Mouse (Mus musculus) retina, embryonic 14.5 days (tissue): ENCODE measurements around the gene Slc22a15.

Source experiments
- DNase-seq: peaks from one replicate; pipeline ENCODE4 v3.0.0-alpha.2; 2015; ENCODE audit warnings: low spot score

Slc22a15 gene

DNA sequence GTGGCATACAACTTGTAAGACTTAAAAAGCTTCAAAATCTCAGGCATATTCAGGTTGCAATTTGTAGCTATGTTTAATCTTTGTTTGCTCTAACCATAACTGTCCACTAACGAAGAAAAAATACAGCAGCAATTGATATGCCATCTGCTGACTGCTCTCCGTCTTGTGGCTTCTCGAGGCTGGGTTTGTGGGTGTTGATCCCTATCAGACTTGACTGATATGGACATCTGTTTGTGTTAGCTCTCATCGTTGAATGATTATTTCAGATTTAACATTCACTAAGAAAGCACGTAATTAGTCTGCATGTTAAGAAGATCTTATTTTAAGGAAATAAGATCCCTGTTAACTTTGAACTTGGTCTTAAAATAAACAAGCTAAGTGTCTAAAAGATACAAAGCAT lies 7.7 kb downstream of the Slc22a15 start:
- no peak for DNase-seq

GRCm38 (mm10) chr3:101915048-101915801 lies 9.0 kb downstream of the Slc22a15 start:
- no peak for DNase-seq

DNA sequence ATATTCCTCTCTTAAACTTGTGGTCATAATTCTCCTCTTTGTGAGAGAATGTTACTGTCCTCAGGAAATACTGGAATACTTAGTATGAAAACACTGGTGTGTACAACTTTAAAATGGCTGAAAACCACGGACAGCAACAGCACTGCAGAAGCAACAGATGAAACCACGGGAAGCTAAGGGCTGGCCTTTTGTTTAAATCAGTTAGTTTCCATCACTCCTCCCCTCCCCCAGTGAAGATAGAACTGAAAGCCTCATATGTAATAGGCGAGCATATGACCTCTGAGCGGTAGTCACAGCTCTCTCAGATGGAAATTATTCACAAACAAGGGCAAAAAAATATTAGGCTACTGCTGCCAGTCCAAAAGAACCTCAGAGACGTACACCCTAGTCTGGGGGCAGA lies 10.0 kb downstream of the Slc22a15 start:
- no peak for DNase-seq

GRCm38 (mm10) chr3:101912041-101912440 lies 12.2 kb downstream of the Slc22a15 start:
- no peak for DNase-seq

DNA sequence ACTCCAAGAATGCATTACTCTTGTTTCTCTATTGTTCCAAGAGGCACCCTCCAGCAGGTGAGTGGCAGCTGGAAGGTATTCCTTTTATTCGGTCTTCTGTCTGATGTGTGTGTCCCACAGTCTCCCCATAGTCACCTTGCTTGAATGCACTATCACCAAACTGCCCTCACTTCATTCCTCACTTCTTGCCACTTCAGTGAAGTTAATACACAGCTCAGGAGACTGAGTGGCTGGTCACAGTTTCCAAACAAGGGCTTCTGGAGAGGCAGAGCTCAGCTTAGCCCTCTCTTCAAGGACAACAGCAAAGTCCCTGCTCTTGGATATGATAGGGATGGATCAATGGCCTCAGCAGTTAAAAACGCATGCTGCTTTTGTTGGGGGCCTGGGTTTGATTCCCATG lies 17.2 kb downstream of the Slc22a15 start:
- DNase-seq: no peak

GRCm38 (mm10) chr3:101904776-101905175 lies 19.5 kb downstream of the Slc22a15 start:
- DNase-seq: no peak

DNA sequence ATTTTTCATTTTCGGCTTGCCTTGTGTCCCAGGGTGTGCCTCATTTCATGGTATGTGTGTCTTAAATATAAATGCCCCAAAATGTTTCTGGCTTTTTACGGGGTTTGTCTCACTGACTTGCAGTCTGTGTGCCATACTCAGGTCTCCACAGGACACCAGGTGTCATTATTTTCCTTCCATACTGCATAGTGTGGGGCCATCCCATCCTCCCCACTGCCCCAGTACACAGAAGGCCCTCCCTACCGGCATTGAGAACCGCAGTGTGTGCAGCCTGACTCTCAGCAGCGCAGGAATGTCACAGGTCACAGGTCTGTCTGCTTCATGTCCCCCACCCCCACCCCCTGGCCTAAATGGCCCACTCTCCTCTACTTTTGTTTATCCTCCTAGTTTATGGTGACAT lies 21.2 kb downstream of the Slc22a15 start:
- DNase-seq: no peak

GRCm38 (mm10) chr3:101902344-101902743 lies 21.9 kb downstream of the Slc22a15 start:
- no peak for DNase-seq

DNA sequence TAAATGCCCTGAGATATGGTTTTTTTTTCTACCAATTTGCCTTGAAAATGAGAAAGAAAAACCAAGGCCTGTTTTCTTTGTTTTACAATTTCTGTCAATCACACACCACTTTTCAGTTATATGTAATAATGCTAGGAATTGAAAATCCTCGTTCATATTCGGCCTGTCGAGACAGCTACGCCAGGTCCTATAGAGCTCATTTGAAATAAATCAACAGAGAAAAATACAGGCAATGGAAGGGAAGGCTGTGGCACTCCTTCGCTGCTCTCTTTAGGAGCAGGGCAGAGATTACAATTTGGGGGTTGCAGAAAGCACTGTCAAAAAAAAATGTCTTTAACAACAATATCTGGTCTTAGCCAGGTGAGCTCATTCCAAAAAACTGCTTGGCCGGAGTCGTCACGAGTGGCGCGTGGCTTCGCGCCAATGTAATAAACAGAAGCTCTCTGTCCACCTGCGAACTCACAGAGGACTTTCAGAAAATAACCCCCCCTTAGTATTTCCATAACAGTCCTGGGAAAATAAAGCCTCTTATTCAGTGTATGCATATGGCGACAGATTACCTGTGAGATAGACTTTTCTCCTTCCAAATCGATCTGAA lies 26.8 kb downstream of the Slc22a15 start:
- DNase-seq: no peak

DNA sequence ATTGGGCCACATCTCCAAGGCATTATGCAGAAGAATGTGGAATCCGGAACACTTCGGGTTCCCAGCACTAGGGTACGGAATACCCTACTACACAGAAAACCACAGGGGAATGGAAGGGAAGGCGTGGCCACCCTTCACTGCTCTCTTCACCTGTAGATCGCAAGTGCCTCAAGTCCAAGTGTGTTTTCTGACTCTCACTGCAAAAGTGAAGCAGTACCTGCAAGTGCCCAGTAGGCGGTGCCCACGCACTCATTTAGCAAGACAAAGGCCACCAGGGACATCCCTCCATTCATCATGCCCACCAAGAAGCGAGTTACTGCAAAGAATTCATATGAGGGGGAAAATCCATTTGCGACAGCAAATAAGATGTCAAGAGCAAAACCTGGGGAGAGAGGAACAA lies 27.4 kb downstream of the Slc22a15 start:
- DNase-seq: peak; percentile 91

DNA sequence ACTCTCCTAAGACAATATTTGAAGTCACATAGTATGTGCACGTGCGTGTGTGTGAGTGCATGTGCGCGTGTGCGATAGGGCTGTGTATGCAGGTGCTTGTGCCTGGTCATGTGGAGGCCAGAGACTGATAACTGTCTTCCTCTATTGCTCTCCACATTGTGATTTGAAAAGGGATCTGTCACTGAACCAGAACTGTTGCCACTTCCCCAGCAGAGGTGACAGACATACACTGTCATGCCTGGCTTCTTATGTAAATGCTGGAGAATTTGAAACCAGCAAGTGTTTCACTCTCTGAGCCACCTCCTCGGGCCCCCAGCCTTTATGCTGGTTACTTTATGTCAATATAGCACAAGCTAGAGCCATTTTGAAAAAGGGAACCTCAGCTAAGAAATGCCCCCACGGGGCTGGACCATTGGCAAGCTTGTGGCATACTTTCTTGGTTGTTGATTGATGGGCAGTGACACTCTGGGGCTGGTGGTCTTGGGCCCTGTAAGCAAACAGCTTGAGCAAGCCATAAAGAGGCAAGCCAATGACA lies 28.8 kb downstream of the Slc22a15 start:
- no peak for DNase-seq

DNA sequence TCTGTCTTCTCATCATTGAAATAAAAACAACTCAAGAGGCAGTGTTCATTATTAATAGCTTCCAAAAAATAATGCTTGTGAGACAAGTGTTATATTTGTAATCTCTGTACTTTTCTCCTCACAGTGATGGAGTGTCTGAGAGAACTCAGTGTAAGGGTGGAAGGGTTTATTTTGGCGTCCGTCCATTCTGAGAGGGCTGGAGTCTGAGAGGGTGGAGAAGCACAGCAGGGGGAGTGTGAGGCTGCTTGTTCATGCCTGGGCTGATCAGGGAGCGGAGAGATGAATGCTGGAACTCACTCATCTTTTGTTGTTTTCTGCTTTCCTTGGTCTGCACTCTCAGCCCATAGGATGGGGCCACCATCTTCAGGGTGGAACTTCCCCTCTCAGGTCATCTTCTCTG lies 38.7 kb downstream of the Slc22a15 start:
- DNase-seq: no peak

- no peak for DNase-seq
These were observed 39.2 kb downstream of the Slc22a15 start for GRCm38 (mm10) chr3:101885041-101885440.

DNA sequence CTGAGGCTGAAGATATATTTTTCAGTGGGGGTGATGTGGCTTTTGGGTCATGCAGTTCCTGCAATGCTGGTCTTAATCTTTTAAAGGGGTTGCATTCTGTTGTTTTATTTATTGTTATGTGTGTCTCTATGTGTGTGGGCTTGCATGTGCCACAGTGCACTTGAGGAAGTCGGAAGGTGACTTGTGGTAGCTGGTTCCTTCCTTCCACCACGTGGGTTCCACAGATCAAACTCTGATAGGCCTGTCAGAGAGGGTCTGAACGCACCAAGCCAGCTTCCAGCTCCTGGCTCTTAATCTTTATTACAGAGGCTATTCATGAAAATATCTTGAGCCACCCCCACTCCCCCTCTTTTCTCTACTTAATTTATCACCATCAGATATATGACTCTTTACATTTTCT lies 40.4 kb downstream of the Slc22a15 start:
- no peak for DNase-seq

- peak; percentile 69 for DNase-seq
These were observed 42.5 kb downstream of the Slc22a15 start for GRCm38 (mm10) chr3:101881721-101882120.

DNA sequence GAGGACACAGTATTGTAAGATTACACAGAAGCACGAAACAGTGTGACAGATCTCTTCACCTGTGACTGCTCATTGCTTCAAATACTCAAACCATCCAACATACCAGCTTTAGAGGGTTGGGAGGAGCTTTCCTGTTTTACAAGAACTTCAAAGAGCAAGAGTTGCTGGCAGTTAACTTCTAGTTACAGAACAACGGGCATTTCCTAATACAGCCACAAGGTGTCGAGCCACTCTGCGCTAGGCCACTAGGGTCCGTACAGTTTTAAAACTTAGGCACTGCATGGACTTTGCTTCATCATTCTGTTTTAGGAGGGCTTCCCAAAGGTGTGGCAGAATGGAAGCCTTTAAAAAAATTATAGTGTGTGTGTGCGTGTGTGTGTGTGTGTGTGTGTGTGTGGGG lies 43.4 kb downstream of the Slc22a15 start:
- DNase-seq: no peak

DNA sequence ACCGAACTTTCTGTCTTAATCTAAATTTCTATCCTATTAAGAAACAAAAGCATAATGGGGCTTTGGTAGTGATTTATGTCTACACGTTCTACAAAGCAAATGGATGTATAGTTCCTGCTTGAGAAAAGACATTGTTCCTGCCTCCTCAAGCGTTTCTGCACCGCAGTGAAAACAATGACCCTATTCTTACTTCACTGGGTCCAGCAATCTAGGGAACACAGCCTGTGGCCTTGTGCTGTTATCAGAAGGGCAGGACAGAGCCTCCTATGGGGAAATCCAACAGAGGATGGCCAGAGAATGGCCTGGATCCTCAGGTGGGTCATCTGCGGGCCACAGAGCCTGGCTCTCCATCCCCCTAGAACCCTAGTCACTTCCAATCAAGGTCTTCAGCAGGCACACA lies 46.1 kb downstream of the Slc22a15 start:
- peak; percentile 68 for DNase-seq

DNA sequence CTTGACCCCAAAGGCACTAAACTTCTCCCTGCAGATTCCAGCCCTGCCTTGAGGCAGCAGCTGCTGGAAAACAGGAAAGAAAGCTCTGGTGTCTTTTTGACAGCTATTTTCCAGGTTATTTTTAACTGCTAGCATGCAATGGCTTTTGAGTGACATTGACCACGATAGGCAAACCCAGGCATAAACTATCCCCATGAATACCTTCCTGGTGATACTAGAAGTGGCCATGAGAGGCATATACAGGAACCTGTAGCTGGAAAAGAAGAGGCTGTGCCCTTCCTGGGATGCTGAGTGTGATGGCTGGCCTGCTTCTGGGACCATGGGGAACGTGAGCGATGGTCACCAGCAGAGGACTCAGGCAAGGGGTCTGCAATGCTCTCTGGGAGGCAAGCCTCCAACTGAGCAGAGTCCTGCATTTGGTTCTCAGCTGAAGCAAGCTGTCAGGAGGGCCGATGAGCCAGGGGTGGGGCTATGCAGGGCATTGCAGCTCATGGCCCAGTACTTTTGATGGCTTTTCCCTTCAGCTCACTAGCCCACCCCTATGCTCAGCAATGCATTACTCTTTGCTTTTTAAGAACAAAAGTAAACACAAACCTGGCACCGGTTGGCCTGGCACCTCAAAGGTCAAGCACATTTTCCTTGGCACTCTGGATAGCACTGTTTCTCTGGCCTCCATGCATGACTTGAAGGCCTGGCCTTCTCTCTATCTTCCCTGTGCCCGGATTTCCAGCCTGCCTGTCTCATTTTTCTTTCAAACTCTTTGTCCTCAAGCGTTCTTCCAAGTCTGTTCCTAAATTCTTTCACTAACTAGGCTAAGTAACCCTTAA lies 47.6 kb downstream of the Slc22a15 start:
- no peak for DNase-seq

DNA sequence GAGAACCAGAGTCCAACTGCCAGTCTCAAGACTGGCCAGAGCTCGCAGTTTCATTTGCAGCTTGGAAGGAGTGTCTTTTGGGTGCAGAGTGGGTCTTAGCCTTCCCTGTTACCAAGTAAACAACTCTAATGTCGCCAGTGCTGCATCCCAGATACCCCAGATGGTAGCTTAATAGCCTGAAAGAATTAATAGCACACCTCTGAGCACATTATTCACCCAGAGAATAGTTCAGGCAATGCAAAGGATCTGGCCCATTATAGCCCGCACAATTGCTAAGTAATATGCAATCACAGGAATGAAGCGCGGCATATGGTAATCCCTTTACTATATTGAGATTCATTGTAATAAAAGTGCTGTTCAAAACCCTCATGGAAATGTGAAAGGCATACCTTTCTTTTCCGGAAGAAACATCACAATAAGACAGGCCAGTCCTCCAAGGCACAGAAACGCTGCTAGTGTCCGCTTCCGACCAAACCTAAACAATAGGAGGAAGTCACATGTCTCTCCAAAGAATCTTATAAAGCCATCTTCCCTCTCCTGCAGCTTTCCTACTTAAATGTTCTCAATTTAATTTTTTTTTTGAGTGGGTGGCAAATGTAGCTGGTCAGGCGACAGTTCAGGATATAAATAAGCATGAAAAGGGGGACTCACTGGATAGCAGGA lies 48.9 kb downstream of the Slc22a15 start:
- no peak for DNase-seq

GRCm38 (mm10) chr3:101873061-101873675 lies 51.1 kb downstream of the Slc22a15 start:
- DNase-seq: no peak

DNA sequence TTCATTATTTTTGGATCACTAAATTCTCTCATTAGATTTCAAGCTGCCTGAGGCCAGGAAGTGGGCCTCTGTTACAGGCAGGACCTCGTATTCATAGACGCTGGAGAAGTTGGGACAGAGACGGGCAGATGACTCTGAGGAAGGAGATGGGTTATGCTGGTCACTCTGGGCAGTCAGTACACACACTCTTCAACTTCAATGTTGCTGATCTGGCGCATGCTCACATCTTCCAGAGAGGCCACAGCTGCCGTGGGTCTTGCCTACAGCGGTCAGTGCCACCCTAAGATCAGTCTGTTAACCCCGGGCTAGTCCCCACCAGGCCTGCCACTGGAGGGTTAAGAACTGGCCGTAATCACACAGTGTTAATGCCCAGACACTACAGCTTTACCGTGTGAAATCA lies 52.3 kb downstream of the Slc22a15 start:
- no peak for DNase-seq

DNA sequence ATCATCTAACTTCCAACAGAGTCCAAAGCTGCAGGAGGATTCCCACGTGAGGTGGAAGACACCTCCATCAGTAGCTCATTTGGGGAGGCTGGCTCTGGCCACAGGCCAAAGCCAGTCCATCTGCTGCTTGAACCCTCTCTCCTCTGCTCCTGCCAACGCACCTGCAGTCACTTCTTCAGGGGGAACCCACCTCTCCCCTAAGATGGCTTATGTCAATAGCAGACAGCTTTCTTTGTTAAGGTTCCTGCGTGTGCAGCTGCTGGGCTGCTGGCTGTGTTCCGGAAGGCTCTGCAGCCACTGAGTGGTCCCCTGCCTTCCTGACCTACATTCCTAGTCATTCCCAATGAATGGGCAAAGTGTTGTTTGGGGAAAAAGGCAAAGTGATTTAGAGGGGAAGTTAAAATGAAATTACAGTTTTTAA lies 57.2 kb downstream of the Slc22a15 start:
- peak; percentile 52 for DNase-seq
